Mouse (Mus musculus) stomach, embryonic 16.5 days (tissue): Measurements from ENCODE around the gene Stam. TPM values are rescaled to one million over a fixed set of nuclear protein-coding genes. Genes with fewer than 3 reads are reported as not detected.

Experiments
- ATAC-seq: fragments of 200-750 bp; cut with Nextera tagmentation; 2 replicates; pipeline ENCODE4 v1.8.0; 2017; ENCODE audit warnings: moderate number of reproducible peaks, moderate TSS enrichment; ENCODE audit not compliant: insufficient read depth, low FRiP score
- H3K27ac ChIP-seq: fragments of 300-500 bp; sonication (generic); 2 replicates; pipeline ENCODE4 v1.5.1; 2014; ENCODE audit warnings: low read length
- H3K27me3 ChIP-seq: fragments of 300-500 bp; sonication (generic); 2 replicates; pipeline ENCODE4 v1.6.1; 2014; ENCODE audit warnings: low read length, control low read depth, mixed read lengths; ENCODE audit not compliant: control insufficient read depth, insufficient read depth
- H3K36me3 ChIP-seq: fragments of 300-500 bp; sonication (generic); 2 replicates; pipeline ENCODE4 v1.6.1; 2014; ENCODE audit warnings: low read length; ENCODE audit not compliant: control insufficient read depth, insufficient read depth
- H3K4me1 ChIP-seq: fragments of 300-500 bp; sonication (generic); 2 replicates; pipeline ENCODE4 v1.6.1; 2014; ENCODE audit warnings: low read length, control low read depth, mixed read lengths; ENCODE audit not compliant: control insufficient read depth, insufficient read depth
- H3K4me2 ChIP-seq: fragments of 300-500 bp; sonication (generic); 2 replicates; pipeline ENCODE4 v1.6.1; 2014; ENCODE audit warnings: low read depth, low read length, mixed read lengths
- H3K4me3 ChIP-seq: fragments of 300-500 bp; sonication (generic); replicated peaks from 2 replicates; pipeline ENCODE4 v1.5.1; 2014; ENCODE audit warnings: mild to moderate bottlenecking, low read length
- H3K9ac ChIP-seq: fragments of 300-500 bp; sonication (generic); 2 replicates; pipeline ENCODE4 v1.6.1; 2014; ENCODE audit warnings: low read length
- H3K9me3 ChIP-seq: fragments of 300-500 bp; sonication (generic); replicated peaks from 2 replicates; pipeline ENCODE4 v1.6.1; 2016; ENCODE audit warnings: low read length, control low read depth; ENCODE audit not compliant: control insufficient read depth
- WGBS: fragments of 180-500 bp; shearing (Covaris S2); extraction: QIAGEN DNeasy Blood & Tissue Kit; methylation state at CpG from one replicate; pipeline ENCODE4 v1.1.7; 2014; 5-methylcytosine and 5-hydroxymethylcytosine counted together
- polyA plus RNA-seq: library from polyadenylated mRNA; unstranded; fragments of >200 nt; fragmentation: Nextera tagmentation; extraction: Ambion mirVana; gene quantifications from 2 replicates; pipeline ENCODE4 v1.2.1, GENCODE M21; 2015

The Stam gene
- polyA plus RNA-seq, 1 experiment from 2014 or later: 76.6 TPM

DNA sequence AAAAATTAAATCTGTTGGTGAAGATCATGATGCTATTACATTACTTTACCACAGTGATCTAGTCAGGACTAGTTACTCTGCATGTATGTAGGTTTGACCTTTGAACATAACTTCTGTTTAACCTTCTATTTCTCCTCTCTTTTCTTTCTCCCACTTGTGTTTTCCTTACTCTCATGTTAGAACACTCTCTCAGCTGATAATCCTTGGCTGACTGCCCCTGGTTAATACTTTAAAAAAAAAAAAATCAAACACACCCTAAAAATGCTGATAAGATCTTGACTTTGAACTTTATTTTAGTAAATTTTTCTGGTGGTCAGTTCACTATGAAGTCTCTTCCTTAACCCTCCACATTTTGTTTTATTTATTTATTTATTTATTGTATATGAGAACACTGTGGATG, 26.6 kb downstream of the Stam start:
- no peaks in the 10 kb centered on the region for H3K4me1 ChIP-seq
- H3K9ac ChIP-seq: no peak overlapping the region
- H3K27ac ChIP-seq: no peak overlapping the region
- no peaks in the 10 kb centered on the region for H3K27me3 ChIP-seq
- no peak for ATAC-seq
- H3K36me3 ChIP-seq: no peaks in the 10 kb centered on the region
- no peaks in the 10 kb centered on the region for H3K9me3 ChIP-seq
- H3K4me3 ChIP-seq: no peak overlapping the region
- no peak overlapping the region for H3K4me2 ChIP-seq

DNA sequence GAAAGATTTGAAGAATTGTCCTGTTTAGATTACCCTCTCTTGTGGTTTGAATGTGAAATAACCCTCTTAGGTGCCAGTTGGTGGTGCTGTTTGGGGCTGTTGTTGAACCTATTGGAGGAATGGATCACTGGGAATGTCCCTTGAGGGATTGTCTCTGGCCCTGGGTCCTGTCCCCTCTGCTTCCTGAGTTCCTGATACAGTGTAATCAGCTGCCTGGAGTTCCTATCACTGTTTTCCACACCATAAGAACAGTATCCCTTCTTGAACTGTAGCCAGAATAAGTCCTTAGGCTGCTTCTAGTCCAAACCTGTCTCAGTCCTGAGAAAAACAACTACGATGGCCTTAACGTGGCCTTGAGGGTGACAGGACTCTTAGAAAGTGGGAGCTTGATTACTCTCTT, 28.7 kb downstream of the Stam start:
- no peak for ATAC-seq
- no peaks in the 10 kb centered on the region for H3K27me3 ChIP-seq
- H3K4me2 ChIP-seq: no peak overlapping the region
- no peaks in the 10 kb centered on the region for H3K9me3 ChIP-seq
- no peak overlapping the region for H3K9ac ChIP-seq
- no peaks in the 10 kb centered on the region for H3K4me1 ChIP-seq
- H3K27ac ChIP-seq: no peak overlapping the region
- no peaks in the 10 kb centered on the region for H3K36me3 ChIP-seq
- WGBS: 74% methylated on average over 2 of the region's 2 CpGs
- H3K4me3 ChIP-seq: no peak overlapping the region

DNA sequence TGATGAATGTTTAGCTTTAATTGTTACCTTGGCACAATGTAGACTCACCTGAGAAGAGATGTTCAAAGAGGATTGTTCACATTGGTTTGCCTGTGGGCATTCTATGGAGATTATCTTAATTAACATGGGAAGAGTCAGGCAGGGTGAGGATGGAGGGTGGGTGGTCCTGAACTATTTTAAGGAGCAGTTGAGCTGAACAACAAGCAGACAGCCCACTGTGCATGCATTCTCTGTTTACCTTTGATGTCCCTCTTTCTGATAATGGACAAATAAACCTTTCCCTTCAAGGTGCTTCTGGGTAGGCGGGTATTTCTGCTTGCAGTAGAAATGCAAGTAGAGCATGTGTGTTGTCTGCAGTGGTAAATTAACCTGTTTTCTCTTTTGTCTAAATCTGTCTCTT, 30.0 kb downstream of the Stam start:
- no peaks in the 10 kb centered on the region for H3K36me3 ChIP-seq
- H3K27me3 ChIP-seq: no peaks in the 10 kb centered on the region
- no peaks in the 10 kb centered on the region for H3K9me3 ChIP-seq
- H3K9ac ChIP-seq: no peak overlapping the region
- 83% methylated on average over 1 of the region's 1 CpGs for WGBS
- H3K4me1 ChIP-seq: no peaks in the 10 kb centered on the region
- H3K4me2 ChIP-seq: no peak overlapping the region
- no peak for ATAC-seq
- no peak overlapping the region for H3K4me3 ChIP-seq
- H3K27ac ChIP-seq: no peak overlapping the region

DNA sequence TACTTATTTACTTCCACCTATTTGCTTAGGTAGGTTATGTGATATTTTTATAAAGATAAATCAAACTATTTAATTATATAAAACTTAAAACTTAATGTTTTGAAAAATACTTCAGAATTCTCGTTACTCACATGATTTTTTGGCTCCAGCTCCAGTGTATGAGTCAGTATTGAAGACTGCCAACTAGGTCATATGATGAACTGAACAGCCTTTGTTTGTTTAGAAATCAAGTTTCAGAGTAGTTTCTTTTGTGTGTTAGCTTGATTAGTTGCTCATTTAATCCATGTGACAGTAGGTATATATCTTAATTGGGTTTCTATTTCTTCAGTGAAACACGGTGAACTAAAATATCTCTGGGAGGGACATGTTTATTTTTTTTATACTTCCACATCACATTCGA, 33.8 kb downstream of the Stam start:
- no peaks in the 10 kb centered on the region for H3K9me3 ChIP-seq
- no peaks in the 10 kb centered on the region for H3K27me3 ChIP-seq
- H3K36me3 ChIP-seq: no peaks in the 10 kb centered on the region
- 59% methylated on average over 3 of the region's 3 CpGs for WGBS
- H3K4me2 ChIP-seq: no peak overlapping the region
- no peak overlapping the region for H3K9ac ChIP-seq
- H3K27ac ChIP-seq: no peak overlapping the region
- 0 out of 2 replicates have a peak, but pooled peaks cover 3% of the 10 kb centered on the region for H3K4me1 ChIP-seq
- H3K4me3 ChIP-seq: no peak overlapping the region
- no peak for ATAC-seq

DNA sequence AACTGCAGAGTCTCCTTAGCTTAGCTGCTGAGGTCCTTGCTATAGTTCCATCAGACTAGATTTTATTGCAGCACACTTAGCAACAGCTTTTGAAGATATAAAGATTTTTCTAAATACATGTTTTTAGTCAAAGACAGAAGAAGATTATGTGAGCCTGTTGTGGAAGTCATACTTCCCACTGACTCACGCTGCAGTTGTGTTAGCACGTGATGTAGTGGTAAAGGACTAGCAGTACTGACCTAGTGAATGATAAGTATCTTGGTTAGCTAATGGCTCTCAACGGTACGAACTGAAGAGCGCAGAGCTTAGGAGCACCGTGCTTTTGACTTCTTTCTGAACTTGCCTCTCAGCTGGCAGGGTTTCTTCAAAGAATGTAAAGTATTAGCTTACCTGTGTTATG, 52.5 kb downstream of the Stam start:
- no peaks in the 10 kb centered on the region for H3K27me3 ChIP-seq
- H3K4me3 ChIP-seq: no peak overlapping the region
- ATAC-seq: no peak
- H3K4me2 ChIP-seq: no peak overlapping the region
- H3K36me3 ChIP-seq: peaks cover 2% of the 10 kb centered on the region; the same call in 1 of the 2 replicates
- no peaks in the 10 kb centered on the region for H3K9me3 ChIP-seq
- WGBS: 84% methylated on average over 6 of the region's 6 CpGs
- no peak overlapping the region for H3K9ac ChIP-seq
- no peak overlapping the region for H3K27ac ChIP-seq
- no peaks in the 10 kb centered on the region for H3K4me1 ChIP-seq

DNA sequence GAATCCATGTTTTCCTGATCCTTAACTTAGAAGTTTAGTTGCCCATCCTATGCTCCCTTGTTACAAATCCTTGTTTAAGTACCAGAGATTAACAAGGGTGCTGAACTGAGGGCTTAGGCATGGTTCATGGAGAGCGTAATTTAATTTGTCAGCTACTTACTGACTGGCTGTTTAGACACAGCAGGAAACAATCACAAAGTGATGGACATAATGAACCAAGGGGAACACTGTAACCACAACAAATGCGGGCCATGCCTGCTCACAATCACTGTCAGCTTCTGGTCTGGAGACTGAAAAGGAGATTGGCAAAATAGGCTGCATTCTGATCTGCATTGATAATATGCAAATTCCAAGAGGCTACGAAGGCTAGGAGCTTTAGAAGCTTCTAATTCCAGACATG, 53.7 kb downstream of the Stam start:
- H3K36me3 ChIP-seq: peaks cover 9% of the 10 kb centered on the region; the same call in 1 of the 2 replicates
- no peak overlapping the region for H3K4me2 ChIP-seq
- 71% methylated on average over 3 of the region's 3 CpGs for WGBS
- no peak overlapping the region for H3K27ac ChIP-seq
- no peak for ATAC-seq
- H3K4me1 ChIP-seq: no peaks in the 10 kb centered on the region
- no peak overlapping the region for H3K4me3 ChIP-seq
- H3K9ac ChIP-seq: no peak overlapping the region
- no peaks in the 10 kb centered on the region for H3K27me3 ChIP-seq
- no peaks in the 10 kb centered on the region for H3K9me3 ChIP-seq

DNA sequence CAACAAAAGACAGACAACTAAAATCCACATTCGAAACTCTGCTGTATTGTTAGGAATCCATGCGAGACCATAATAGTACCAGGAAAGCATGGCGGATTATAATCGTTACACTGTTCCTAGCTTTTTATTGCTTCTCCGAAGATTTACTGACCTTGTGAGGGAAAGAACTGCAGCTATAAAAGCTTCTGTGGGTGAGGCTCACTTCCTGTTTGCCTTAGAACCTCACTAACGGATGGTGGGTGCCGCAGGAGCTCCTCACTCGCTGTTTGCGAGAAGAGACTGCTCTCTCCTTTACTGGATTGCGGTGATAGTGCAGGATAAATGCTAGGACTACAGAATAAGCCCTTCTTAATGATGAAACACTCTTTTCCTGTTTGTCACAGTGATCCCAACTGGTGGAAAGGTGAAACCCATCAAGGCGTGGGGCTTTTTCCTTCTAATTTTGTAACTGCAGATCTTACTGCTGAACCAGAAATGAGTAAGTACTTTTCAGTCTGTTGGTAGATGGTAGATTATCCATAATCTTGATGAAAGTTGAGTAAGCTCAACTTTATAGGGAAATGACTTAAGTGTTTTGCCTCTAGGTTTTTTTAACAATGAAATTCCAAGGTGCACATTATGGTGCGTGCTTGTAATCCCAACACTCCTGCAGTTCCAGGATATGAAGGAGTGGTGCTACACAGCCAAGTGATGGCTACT, 56.9 kb downstream of the Stam start:
- no peak overlapping the region for H3K4me3 ChIP-seq
- no peaks in the 10 kb centered on the region for H3K4me1 ChIP-seq
- no peaks in the 10 kb centered on the region for H3K9me3 ChIP-seq
- no peak overlapping the region for H3K9ac ChIP-seq
- ATAC-seq: no peak
- H3K27me3 ChIP-seq: no peaks in the 10 kb centered on the region
- peaks cover 9% of the 10 kb centered on the region; the same call in 1 of the 2 replicates for H3K36me3 ChIP-seq
- WGBS: 74% methylated on average over 12 of the region's 12 CpGs
- H3K27ac ChIP-seq: no peak overlapping the region
- H3K4me2 ChIP-seq: no peak overlapping the region

DNA sequence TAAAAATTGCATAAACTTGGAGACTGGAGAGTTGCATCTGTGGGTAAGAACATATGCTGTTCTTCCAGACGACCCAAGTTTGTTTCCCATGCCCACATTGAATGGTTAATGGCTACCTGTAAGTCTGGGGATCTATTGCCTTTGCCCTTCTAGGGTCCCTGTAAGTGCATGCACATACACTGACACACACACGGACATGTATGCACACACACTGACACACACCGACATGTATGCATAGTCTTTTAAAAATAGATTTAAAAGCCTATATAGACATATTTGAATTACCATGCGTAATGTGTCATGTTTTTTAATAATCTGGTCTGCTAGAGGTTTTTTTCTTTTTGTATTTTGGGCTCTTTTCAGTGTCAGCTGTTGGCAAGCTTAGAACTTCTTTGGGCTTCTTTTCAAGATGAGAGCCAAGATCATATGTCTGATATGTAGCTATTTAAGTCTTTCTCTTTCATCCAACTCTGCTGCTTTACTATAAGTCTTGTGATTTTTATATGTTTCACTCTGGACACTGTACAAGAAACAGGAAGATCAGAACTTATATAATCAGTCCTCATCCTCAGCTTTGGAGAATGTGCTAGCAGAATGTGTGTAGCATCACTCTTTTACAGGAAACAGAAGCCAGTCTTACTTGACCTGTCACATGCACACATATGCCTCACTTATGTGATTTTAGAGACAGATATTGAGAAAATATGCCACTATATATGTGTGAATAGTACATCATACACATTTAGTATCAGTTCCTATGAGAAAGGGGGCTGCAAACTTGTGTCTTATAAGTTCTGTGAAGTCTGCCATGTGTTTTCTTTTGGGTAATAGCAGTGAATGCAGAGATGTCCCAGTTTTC, 58.8 kb downstream of the Stam start:
- no peak overlapping the region for H3K4me2 ChIP-seq
- no peaks in the 10 kb centered on the region for H3K4me1 ChIP-seq
- no peaks in the 10 kb centered on the region for H3K27me3 ChIP-seq
- H3K36me3 ChIP-seq: peaks cover 9% of the 10 kb centered on the region; the same call in 1 of the 2 replicates
- H3K9ac ChIP-seq: no peak overlapping the region
- 85% methylated on average over 4 of the region's 4 CpGs for WGBS
- no peaks in the 10 kb centered on the region for H3K9me3 ChIP-seq
- H3K27ac ChIP-seq: no peak overlapping the region
- no peak overlapping the region for H3K4me3 ChIP-seq
- ATAC-seq: no peak

DNA sequence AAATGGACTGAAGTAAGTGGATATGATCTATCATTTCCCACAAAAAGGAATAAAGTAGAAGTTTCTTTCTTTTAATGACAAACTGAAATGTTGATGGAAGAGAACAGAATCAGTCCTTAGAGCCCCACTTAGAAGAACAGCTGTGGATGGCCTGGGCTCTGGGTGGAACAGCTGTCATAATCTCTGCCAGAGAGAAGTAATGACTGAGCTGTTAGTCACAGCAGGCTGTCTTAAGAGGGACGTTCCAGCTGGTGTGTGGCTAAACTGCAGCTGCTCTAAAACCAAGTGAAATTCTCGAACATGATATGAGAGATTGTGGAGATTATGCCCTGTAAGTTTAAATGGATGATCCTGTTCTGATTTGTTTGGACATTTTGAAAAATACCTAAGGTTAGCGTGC, 63.0 kb downstream of the Stam start:
- 0 out of 2 replicates have a peak, but pooled peaks cover 8% of the 10 kb centered on the region for H3K36me3 ChIP-seq
- no peaks in the 10 kb centered on the region for H3K4me1 ChIP-seq
- ATAC-seq: peak; percentile 56; the same call in 1 of the 2 replicates
- H3K4me2 ChIP-seq: no peak overlapping the region
- no peaks in the 10 kb centered on the region for H3K27me3 ChIP-seq
- WGBS: 40% methylated on average over 3 of the region's 3 CpGs
- H3K9me3 ChIP-seq: no peaks in the 10 kb centered on the region
- no peak overlapping the region for H3K27ac ChIP-seq
- no peak overlapping the region for H3K4me3 ChIP-seq
- H3K9ac ChIP-seq: no peak overlapping the region
